Mouse (Mus musculus) thymus, postnatal 25 days (tissue): ENCODE results near the gene Ripply2.
A peak's percentile ranks its signal among the peaks of the same experiment; 100 is the strongest.

Source experiments
- DNase-seq: peaks from one replicate; pipeline ENCODE4 v3.0.0; 2022

The Ripply2 gene

DNA sequence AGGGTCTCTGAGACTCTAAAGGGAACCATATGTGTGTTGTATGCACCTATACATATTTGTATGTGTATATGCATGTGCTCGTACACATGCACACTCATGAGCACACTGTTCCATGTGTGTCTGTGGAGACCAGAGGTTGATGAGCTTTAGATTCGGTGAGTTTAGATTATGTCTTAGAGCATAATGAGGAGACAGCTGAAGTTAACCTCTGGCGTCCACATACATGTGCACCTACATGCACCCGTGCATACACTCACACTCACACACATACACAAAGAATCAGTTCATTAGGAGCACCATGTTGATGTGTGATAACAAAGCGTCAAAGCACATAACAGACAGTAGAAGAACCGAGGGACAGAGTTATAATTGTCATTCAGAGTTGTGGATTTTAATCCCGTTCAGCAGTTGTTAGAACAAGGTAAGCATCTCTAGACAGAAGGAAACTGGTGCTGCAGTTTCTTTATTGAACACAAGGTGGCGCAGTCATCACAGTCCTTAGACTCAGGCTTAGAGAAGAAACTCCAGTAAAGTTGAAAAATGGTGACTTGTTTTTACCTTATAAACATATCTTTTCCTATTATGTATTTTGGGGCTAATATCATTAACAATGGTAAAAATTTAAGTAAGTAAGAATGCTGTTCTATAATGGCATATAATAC is 12.2 kb downstream of the Ripply2 start:
- DNase-seq = peak; percentile 45

DNA sequence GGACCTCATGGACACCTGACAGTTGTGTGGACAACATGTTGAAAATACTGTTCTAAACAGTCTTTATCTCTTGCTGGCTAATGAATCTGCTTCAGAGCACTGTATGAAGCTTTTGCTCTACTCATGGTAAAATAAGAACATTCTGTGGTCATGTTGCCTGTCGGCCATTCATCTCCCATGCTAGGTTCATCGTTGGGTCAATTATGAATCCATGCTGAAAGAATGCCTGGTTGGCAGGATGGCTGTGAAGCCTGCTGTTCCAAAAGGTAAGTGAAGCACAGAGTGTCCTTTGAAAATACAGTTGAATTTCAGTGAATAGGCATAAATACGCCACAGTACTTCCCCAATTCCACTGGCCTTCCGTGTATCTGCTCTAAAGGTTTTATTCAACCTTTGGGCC is 16.9 kb downstream of the Ripply2 start:
- DNase-seq = no peak

DNA sequence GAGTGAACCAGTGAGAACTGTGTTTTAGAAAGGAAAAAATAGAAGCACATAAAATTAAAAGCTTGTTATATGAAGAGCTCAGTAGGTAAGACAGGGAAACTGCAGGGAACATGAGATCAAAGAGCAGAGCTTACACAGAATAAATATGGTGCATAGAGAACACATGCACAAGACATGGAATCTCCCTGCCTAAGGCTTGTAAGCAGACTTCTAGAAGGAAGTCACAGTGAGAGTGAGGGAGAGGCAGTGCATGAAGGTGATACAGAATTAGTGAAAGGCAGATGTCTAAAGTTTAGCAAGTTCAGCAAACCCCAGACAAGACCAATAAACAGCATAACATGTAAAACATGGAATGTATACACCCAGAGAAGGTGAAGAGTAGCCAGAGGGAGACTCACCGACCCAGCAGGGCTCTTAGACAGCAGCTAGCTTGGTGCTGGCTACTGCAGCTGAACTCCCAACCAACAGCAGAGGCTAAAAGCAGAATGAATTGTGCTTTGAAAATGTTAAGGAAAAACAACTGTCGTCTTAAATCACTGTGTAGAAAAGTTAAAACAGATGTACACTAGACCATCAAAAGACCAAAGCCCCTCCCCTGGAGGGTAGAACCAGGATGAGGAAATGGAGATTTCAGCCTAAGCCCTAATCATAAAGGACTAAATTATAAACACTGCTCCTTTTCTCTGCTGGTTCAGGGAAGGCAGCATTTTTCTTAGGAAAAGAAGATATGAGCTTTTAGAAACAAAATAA is 19.7 kb downstream of the Ripply2 start:
- no peak for DNase-seq

GRCm38 (mm10) chr9:87049425-87049824 is 34.1 kb downstream of the Ripply2 start:
- DNase-seq = no peak

DNA sequence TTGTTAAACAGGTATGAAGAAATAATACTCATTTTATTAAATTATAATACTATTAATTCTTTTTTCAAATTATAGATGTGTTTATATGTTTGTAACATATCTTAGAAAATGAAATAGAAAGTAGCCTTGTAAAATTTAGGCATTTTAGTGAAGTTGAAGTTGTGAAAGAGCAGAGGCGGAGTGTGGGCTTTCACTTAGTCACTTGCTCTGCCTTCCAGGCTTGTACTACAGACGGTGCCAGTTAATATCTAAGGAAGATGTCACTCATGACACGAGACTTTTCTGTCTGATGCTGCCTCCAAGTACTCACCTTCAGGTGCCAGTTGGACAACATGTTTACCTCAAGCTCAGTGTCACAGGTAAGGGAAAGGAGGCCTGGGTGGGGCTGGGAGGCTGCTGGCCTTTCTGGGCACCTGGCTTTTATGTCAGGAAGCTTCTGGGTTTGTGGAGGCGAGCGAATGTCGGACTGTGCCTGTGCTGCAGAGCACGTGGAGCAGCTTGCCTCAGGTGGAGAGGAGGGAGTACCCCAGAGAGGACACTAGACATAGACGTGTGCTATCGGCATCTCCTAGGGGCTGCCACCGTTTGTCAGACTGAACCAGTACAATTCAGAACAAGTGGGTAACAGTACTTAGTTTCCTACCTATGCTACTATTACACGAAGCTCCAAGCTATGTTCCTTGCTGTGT is 40.4 kb downstream of the Ripply2 start:
- DNase-seq = no peak

DNA sequence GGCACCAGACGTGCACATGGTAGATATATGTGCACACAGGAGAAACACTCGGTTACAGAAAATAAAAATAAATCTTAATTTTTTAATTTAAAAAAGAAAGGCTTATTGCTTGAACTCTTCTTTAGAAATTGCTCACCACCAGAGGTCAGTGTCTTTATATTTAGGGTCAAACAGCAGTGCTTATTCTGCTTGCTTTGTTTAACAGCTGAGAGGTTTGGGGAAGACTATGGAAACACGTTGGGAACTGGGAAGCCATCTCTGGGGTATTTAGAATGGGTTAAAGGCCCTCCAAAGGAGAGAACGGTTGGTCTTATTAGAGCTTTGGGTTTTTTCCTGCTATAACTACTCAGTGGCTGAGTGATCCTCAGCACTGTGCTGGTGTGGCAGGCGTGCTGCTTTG is 47.0 kb downstream of the Ripply2 start:
- DNase-seq = no peak

- DNase-seq = no peak
These were observed 52.8 kb downstream of the Ripply2 start for GRCm38 (mm10) chr9:87068160-87068559.
